ENCODE assay signal across 22 mouse cellular contexts in genomic region chr6:97200437-97200836, GRCm38 (mm10). TPM values are rescaled to one million over a fixed set of nuclear protein-coding genes. Genes with fewer than 3 reads are reported as not detected.
A peak's percentile ranks its signal among the peaks of the same experiment; 100 is the strongest.
DNase-seq lines count a peak whose midpoint lies in the region; ATAC-seq and TF ChIP-seq lines count a peak whose summit lies in the region.
"Had no signal": no experiment of that assay in that cellular context is flagged by ENCODE, and none has a peak within 500 bp of the region (broad histone marks: within the 10 kb centered on the region; RNA-seq: fewer than 3 reads in every experiment).

No protein-coding gene starts in this region.

- in situ Hi-C loops in Patski (cut with MboI; ENCODE audit: low pct_unique_long_range_greater_than_20kb), result no loop called here

- H3K4me3 ChIP-seq in gastrocnemius, adult 2 months, result no peak overlapping the region
- no peak overlapping the region for H3K4me3 ChIP-seq in kidney, postnatal 0 days (replicated peaks; ENCODE audit: low read depth, low read length)
- H3K4me3 ChIP-seq in lung, postnatal 0 days (ENCODE audit: low read depth, low read length), result no peak overlapping the region
- H3K4me3 ChIP-seq: embryonic facial prominence, embryonic 12.5 days; heart, embryonic 12.5 days had no signal

- intact Hi-C loops in gastrocnemius, adult 2 months (cut with DNase I), result no loop called here

- no peak overlapping the region for H3K4me2 ChIP-seq in kidney, postnatal 0 days (ENCODE audit: low read length)
- no peak overlapping the region for H3K4me2 ChIP-seq in lung, postnatal 0 days (replicated peaks; ENCODE audit: low read depth, low read length)
- H3K4me2 ChIP-seq: embryonic facial prominence, embryonic 12.5 days; heart, embryonic 12.5 days had no signal

- DNase-seq in gastrocnemius, adult 2 months, result no peak
- DNase-seq in gastrocnemius, adult 8-10 months (ENCODE audit: low spot score in 2 of 2), result no peak
- DNase-seq in kidney, postnatal 0 days (ENCODE audit: low spot score), result no peak
- no peak for DNase-seq in kidney, postnatal 36 days
- DNase-seq in lung, postnatal 0 days (ENCODE audit: low spot score), result no peak
- no peak for DNase-seq in lung, postnatal 14 days
- DNase-seq in Patski (ENCODE audit: low read depth, low spot score), result no peak
- no peak for DNase-seq in testis, postnatal 14 days (ENCODE audit: low spot score)
- DNase-seq: adrenal gland, postnatal 10 days; cerebellum, adult 11 months; cerebellum, adult 8-10 months; cerebellum, postnatal 14 days; gastrocnemius, postnatal 36 days; heart, adult 18-20 months; heart, postnatal 36 days had no signal

- no peak for ATAC-seq in kidney, postnatal 0 days (replicated peaks; ENCODE audit: low FRiP score, low read depth)
- no peak for ATAC-seq in lung, postnatal 0 days
- no peak for ATAC-seq in Patski
- ATAC-seq: forebrain, embryonic 16.5 days; hindbrain, embryonic 16.5 days had no signal

- no peak overlapping the region for H3K9ac ChIP-seq in kidney, postnatal 0 days (ENCODE audit: low read depth, low read length)
- no peak overlapping the region for H3K9ac ChIP-seq in lung, postnatal 0 days (replicated peaks; ENCODE audit: low read depth)
- H3K9ac ChIP-seq: embryonic facial prominence, embryonic 12.5 days; heart, embryonic 12.5 days had no signal

- H3K9me3 ChIP-seq in kidney, postnatal 0 days (replicated peaks; ENCODE audit: low read length), result no peaks in the 10 kb centered on the region
- no peaks in the 10 kb centered on the region for H3K9me3 ChIP-seq in lung, postnatal 0 days (ENCODE audit: low read length)
- H3K9me3 ChIP-seq: embryonic facial prominence, embryonic 12.5 days; G1E; heart, embryonic 12.5 days had no signal

- TF ChIP-seq CTCF in gastrocnemius, adult 2 months (IDR thresholded peaks at IDR 0.05), result peak; percentile 29; the same call in 1 of the 2 replicates
- peak; percentile 33 for TF ChIP-seq CTCF in kidney, postnatal 0 days (IDR thresholded peaks at IDR 0.05; ENCODE audit: low read depth)
- peak; percentile 21; the same call in 1 of the 2 replicates for TF ChIP-seq CTCF in lung, postnatal 0 days (IDR thresholded peaks at IDR 0.05)
- peak; percentile 39 for TF ChIP-seq CTCF in Patski (IDR thresholded peaks at IDR 0.05)

- no peak overlapping the region for H3K27ac ChIP-seq in gastrocnemius, adult 2 months
- no peak overlapping the region for H3K27ac ChIP-seq in kidney, postnatal 0 days
- H3K27ac ChIP-seq in lung, postnatal 0 days (ENCODE audit: low read length), result no peak overlapping the region
- H3K27ac ChIP-seq: embryonic facial prominence, embryonic 12.5 days had no signal

- 63% methylated on average over 3 of the region's 3 CpGs for WGBS in kidney, postnatal 0 days
- 63% methylated on average over 3 of the region's 3 CpGs for WGBS in lung, postnatal 0 days

- H3K27me3 ChIP-seq in kidney, postnatal 0 days (ENCODE audit: insufficient read depth, low read length), result no peaks in the 10 kb centered on the region
- H3K27me3 ChIP-seq in lung, postnatal 0 days (replicated peaks; ENCODE audit: insufficient read depth, low read length), result no peaks in the 10 kb centered on the region
- H3K27me3 ChIP-seq in Patski, result no peaks in the 10 kb centered on the region
- H3K27me3 ChIP-seq: embryonic facial prominence, embryonic 12.5 days; heart, embryonic 12.5 days had no signal

- CTCF ChIA-PET in Patski (lab: Charles Lee), result no interaction called here

- peaks cover 16% of the 10 kb centered on the region for H3K36me3 ChIP-seq in kidney, postnatal 0 days (ENCODE audit: insufficient read depth, low read length)
- peaks cover 13% of the 10 kb centered on the region; the same call in 1 of the 2 replicates for H3K36me3 ChIP-seq in lung, postnatal 0 days (ENCODE audit: insufficient read depth, low read length)

- POLR2A ChIA-PET in Patski (lab: Charles Lee), result no interaction called here

- no peak for TF ChIP-seq EP300 in lung, postnatal 0 days (IDR thresholded peaks at IDR 0.05)

- no peaks in the 10 kb centered on the region for H3K4me1 ChIP-seq in kidney, postnatal 0 days (replicated peaks; ENCODE audit: insufficient read depth, low read length)
- H3K4me1 ChIP-seq in lung, postnatal 0 days (ENCODE audit: insufficient read depth, low read depth, low read length), result peaks cover 5% of the 10 kb centered on the region

RNA-seq across cellular contexts. Expression of gene Uba3, which starts 5.0 kb away (rescaled TPM):
- 10 to 100 TPM; 32.7 to 43.1 TPM for total RNA-seq in gastrocnemius, adult 2 months (2021)
- total RNA-seq in gastrocnemius, adult 8-10 months (2022), result 10 to 100 TPM; 33.7 to 36.2 (median 33.7) TPM
- 57.1 TPM in 2 replicates for polyA plus RNA-seq in kidney, postnatal 0 days (2015; fragmentation: Nextera tagmentation; extraction: Ambion mirVana)
- 35.8 and 43.2 TPM in 2 replicates for polyA plus RNA-seq in lung, postnatal 0 days (2015; fragmentation: Nextera tagmentation; extraction: Ambion mirVana)
- polyA plus RNA-seq in Patski (2021), result 118 TPM

RNA-seq across cellular contexts. Expression of gene Arl6ip5, which starts 10.1 kb away (rescaled TPM):
- total RNA-seq in gastrocnemius, adult 2 months (2021), result 100 to 1,000 TPM; 117 to 173 TPM
- total RNA-seq in gastrocnemius, adult 8-10 months (2022), result 100 to 1,000 TPM; 135 to 157 (median 140) TPM
- 64.9 and 72.3 TPM in 2 replicates for polyA plus RNA-seq in kidney, postnatal 0 days (2015; fragmentation: Nextera tagmentation; extraction: Ambion mirVana)
- polyA plus RNA-seq in lung, postnatal 0 days (2015; fragmentation: Nextera tagmentation; extraction: Ambion mirVana), result 90.3 and 91.9 TPM in 2 replicates
- polyA plus RNA-seq in Patski (2021), result 165 TPM

RNA-seq across cellular contexts. Expression of gene Tmf1, which starts 21.5 kb away (rescaled TPM):
- 10 to 100 TPM; 46.7 to 50.5 TPM for total RNA-seq in gastrocnemius, adult 2 months (2021)
- 10 to 100 TPM; 51.1 to 58.5 (median 55.7) TPM for total RNA-seq in gastrocnemius, adult 8-10 months (2022)
- 48.6 and 50.7 TPM in 2 replicates for polyA plus RNA-seq in kidney, postnatal 0 days (2015; fragmentation: Nextera tagmentation; extraction: Ambion mirVana)
- 51.0 and 53.9 TPM in 2 replicates for polyA plus RNA-seq in lung, postnatal 0 days (2015; fragmentation: Nextera tagmentation; extraction: Ambion mirVana)
- polyA plus RNA-seq in Patski (2021), result 49.1 TPM

RNA-seq across cellular contexts. Expression of gene Eogt, which starts 51.5 kb away (rescaled TPM):
- 1 to 10 TPM; 4.2 to 5.4 TPM for total RNA-seq in gastrocnemius, adult 2 months (2021)
- total RNA-seq in gastrocnemius, adult 8-10 months (2022), result 1 to 10 TPM; 3.4 to 4.4 (median 3.8) TPM
- polyA plus RNA-seq in kidney, postnatal 0 days (2015; fragmentation: Nextera tagmentation; extraction: Ambion mirVana), result 12.8 and 14.4 TPM in 2 replicates
- polyA plus RNA-seq in lung, postnatal 0 days (2015; fragmentation: Nextera tagmentation; extraction: Ambion mirVana), result 15.3 and 15.5 TPM in 2 replicates
- 38.3 TPM for polyA plus RNA-seq in Patski (2021)

RNA-seq across cellular contexts. Expression of gene Lmod3, which starts 52.1 kb away (rescaled TPM):
- 100 to 1,000 TPM in 1 of 2 experiments, 10 to 100 TPM in 1; 95.4 to 186 TPM for total RNA-seq in gastrocnemius, adult 2 months (2021)
- 10 to 100 TPM; 77.8 to 95.8 (median 86.4) TPM for total RNA-seq in gastrocnemius, adult 8-10 months (2022)
- 0.31 and 0.36 TPM in 2 replicates for polyA plus RNA-seq in kidney, postnatal 0 days (2015; fragmentation: Nextera tagmentation; extraction: Ambion mirVana)
- polyA plus RNA-seq in lung, postnatal 0 days (2015; fragmentation: Nextera tagmentation; extraction: Ambion mirVana), result 0.24 and 0.31 TPM in 2 replicates
- polyA plus RNA-seq in Patski (2021), result not detected
- total RNA-seq: common myeloid progenitor, adult 5-6 weeks had no signal
- polyA plus RNA-seq: forebrain, embryonic 11.5 days; forebrain, embryonic 16.5 days; G1E; hindbrain, embryonic 16.5 days had no signal
